Mouse (Mus musculus) heart, postnatal 10 days (tissue): ENCODE data around the gene Hnrnpu. TPM values are rescaled to one million over a fixed set of nuclear protein-coding genes. Genes with fewer than 3 reads are reported as not detected.

Experiments used
- DNase-seq, 2 experiments: peaks; one replicate each; pipeline ENCODE4 v3.0.0; 2021
- intact Hi-C: fragments of 180-260 bp; cut with DNase I; formaldehyde crosslinking; loops from one replicate; pipeline ENCODE4 v1.15.1; 2025
- total RNA-seq, 2 experiments: library from RNA; stranded (reverse); gene quantifications; 2 replicates each; pipeline ENCODE4 v1.2.3; 2021

Gene Hnrnpu
- total RNA-seq, 2 experiments from 2014 or later: 258 to 270 TPM

- intact Hi-C loops: no loop called here
- no peak for DNase-seq
Observed at GRCm38 (mm10) chr1:178342063-178342462, 4.5 kb upstream of the Hnrnpu start.

GRCm38 (mm10) chr1:178341435-178341834 lies 3.8 kb upstream of the Hnrnpu start:
- DNase-seq: no peak
- intact Hi-C loops: no loop called here

- DNase-seq: no peak
- intact Hi-C loops: no loop called here
Observed at GRCm38 (mm10) chr1:178340213-178340612, 2.6 kb upstream of the Hnrnpu start.

GRCm38 (mm10) chr1:178338318-178338641 lies 683 bp upstream of the Hnrnpu start:
- peak; percentile 51 to 64 for DNase-seq
- intact Hi-C loops: loop anchor here (1.0 to 2.0 kb wide), 3 partner anchors 31 to 110 kb away; partner anchors contain the start of gene Efcab2

- intact Hi-C loops: loop anchor here (1.0 kb wide), 1 partner anchor 18 kb away; the partner anchor contains the start of gene Cox20
- peak in 1 of 2 experiments; percentile 67 for DNase-seq
Observed at GRCm38 (mm10) chr1:178336777-178337481, 668 bp downstream of the Hnrnpu start.

- peak; percentile 95 to 96 for DNase-seq
- intact Hi-C loops: loop anchor here (1.0 kb wide), 1 partner anchor 17 kb away; the partner anchor contains the start of gene Cox20
Observed at GRCm38 (mm10) chr1:178336289-178336775, 1.3 kb downstream of the Hnrnpu start.

- peak in 1 of 2 experiments; percentile 29 for DNase-seq
- intact Hi-C loops: loop anchor here (1.0 kb wide), 1 partner anchor 17 kb away; the partner anchor contains the start of gene Cox20
Observed at GRCm38 (mm10) chr1:178335860-178336261, 1.7 kb downstream of the Hnrnpu start.

GRCm38 (mm10) chr1:178329946-178330345 lies 7.7 kb downstream of the Hnrnpu start:
- no peak for DNase-seq
- intact Hi-C loops: loop anchor here (10.0 kb wide), 1 partner anchor 1455 kb away; no protein-coding TSS in a partner anchor

- no peak for DNase-seq
- intact Hi-C loops: loop anchor here (10.0 kb wide), 1 partner anchor 1456 kb away; no protein-coding TSS in a partner anchor
Observed at GRCm38 (mm10) chr1:178329017-178329416, 8.6 kb downstream of the Hnrnpu start.

- intact Hi-C loops: loop anchor here (10.0 kb wide), 1 partner anchor 1458 kb away; no protein-coding TSS in a partner anchor
- no peak for DNase-seq
Observed at GRCm38 (mm10) chr1:178326950-178327349, 10.6 kb downstream of the Hnrnpu start.

GRCm38 (mm10) chr1:178326357-178326756 lies 11.2 kb downstream of the Hnrnpu start:
- intact Hi-C loops: loop anchor here (10.0 kb wide), 1 partner anchor 1458 kb away; no protein-coding TSS in a partner anchor
- DNase-seq: no peak

GRCm38 (mm10) chr1:178324568-178324967 lies 13.0 kb downstream of the Hnrnpu start:
- intact Hi-C loops: loop anchor here (10.0 kb wide), 1 partner anchor 1460 kb away; no protein-coding TSS in a partner anchor
- DNase-seq: no peak

- DNase-seq: no peak
- intact Hi-C loops: loop anchor here (10.0 kb wide), 1 partner anchor 1462 kb away; no protein-coding TSS in a partner anchor
Observed at GRCm38 (mm10) chr1:178323235-178323634, 14.4 kb downstream of the Hnrnpu start.

GRCm38 (mm10) chr1:178321730-178322357 lies 15.8 kb downstream of the Hnrnpu start:
- intact Hi-C loops: loop anchor here (10.0 kb wide), 1 partner anchor 1463 kb away; no protein-coding TSS in a partner anchor

GRCm38 (mm10) chr1:178320723-178321590 lies 16.6 kb downstream of the Hnrnpu start:
- intact Hi-C loops: loop anchor here (10.0 kb wide), 1 partner anchor 1464 kb away; no protein-coding TSS in a partner anchor
- DNase-seq: peak in 1 of 2 experiments; percentile 23

More at GRCm38 (mm10) chr1:178321730-178322357, 15.8 kb downstream of the Hnrnpu start:
- no peak for DNase-seq

- intact Hi-C loops: loop anchor here (10.0 kb wide), 1 partner anchor 1465 kb away; no protein-coding TSS in a partner anchor
Observed at GRCm38 (mm10) chr1:178320038-178320722, 17.4 kb downstream of the Hnrnpu start.

GRCm38 (mm10) chr1:178319295-178320037 lies 18.1 kb downstream of the Hnrnpu start:
- DNase-seq: no peak
- intact Hi-C loops: loop anchor here (1.0 to 10.0 kb wide), 3 partner anchors 17 to 1465 kb away; no protein-coding TSS in a partner anchor

More at GRCm38 (mm10) chr1:178320038-178320722, 17.4 kb downstream of the Hnrnpu start:
- peak; percentile 29 to 36 for DNase-seq

- DNase-seq: peak; percentile 97 to 98
- intact Hi-C loops: loop anchor here (1.0 to 2.0 kb wide), 3 partner anchors 18 to 88 kb away; partner anchors contain the start of gene Efcab2
Observed at GRCm38 (mm10) chr1:178318389-178319184, 19.0 kb downstream of the Hnrnpu start, which contains the start of gene Cox20. Cox20 (plus strand) TSS chr1:178319130.
